ENCODE assay signal across 22 mouse cellular contexts in genomic region chr17:86418334-86418733, GRCm38 (mm10).
DNase-seq lines count a peak whose midpoint lies in the region; ATAC-seq and TF ChIP-seq lines count a peak whose summit lies in the region.
"Had no signal": no experiment of that assay in that cellular context is flagged by ENCODE, and none has a peak within 500 bp of the region (broad histone marks: within the 10 kb centered on the region; RNA-seq: fewer than 3 reads in every experiment).

No protein-coding gene starts in this region.

- no peak overlapping the region for H3K4me3 ChIP-seq in forebrain, embryonic 14.5 days (ENCODE audit: low read depth, low read length)
- no peak overlapping the region for H3K4me3 ChIP-seq in forebrain, embryonic 12.5 days (replicated peaks)
- peak overlapping the region; percentile 19 for H3K4me3 ChIP-seq in megakaryocyte, embryonic 14.5 days (replicated peaks)
- no peak overlapping the region for H3K4me3 ChIP-seq in cerebellum, adult 2 months (replicated peaks; ENCODE audit: insufficient read depth, low read depth, low read length)
- H3K4me3 ChIP-seq: erythroblast, embryonic 14.5 days; midbrain, embryonic 15.5 days; neural tube, embryonic 13.5 days had no signal

- no peaks in the 10 kb centered on the region for H3K9me3 ChIP-seq in forebrain, embryonic 14.5 days (replicated peaks; ENCODE audit: control insufficient read depth, low read length)
- H3K9me3 ChIP-seq in forebrain, embryonic 12.5 days, result no peaks in the 10 kb centered on the region
- H3K9me3 ChIP-seq in megakaryocyte, embryonic 14.5 days, result peaks cover 43% of the 10 kb centered on the region
- H3K9me3 ChIP-seq: midbrain, embryonic 15.5 days; neural tube, embryonic 13.5 days had no signal

- no peak overlapping the region for H3K4me2 ChIP-seq in forebrain, embryonic 14.5 days (ENCODE audit: low read length)
- H3K4me2 ChIP-seq in forebrain, embryonic 12.5 days, result no peak overlapping the region
- H3K4me2 ChIP-seq: heart, embryonic 11.5 days; midbrain, embryonic 15.5 days; neural tube, embryonic 13.5 days had no signal

- no peaks in the 10 kb centered on the region for H3K27me3 ChIP-seq in forebrain, embryonic 14.5 days (replicated peaks; ENCODE audit: control insufficient read depth, insufficient read depth, low read length)
- H3K27me3 ChIP-seq in forebrain, embryonic 12.5 days, result no peaks in the 10 kb centered on the region
- no peaks in the 10 kb centered on the region for H3K27me3 ChIP-seq in megakaryocyte, embryonic 14.5 days (replicated peaks)
- H3K27me3 ChIP-seq in cerebellum, adult 2 months (ENCODE audit: control insufficient read depth, insufficient read depth, low read length), result no peaks in the 10 kb centered on the region
- H3K27me3 ChIP-seq: midbrain, embryonic 15.5 days; neural tube, embryonic 13.5 days had no signal

- no peak overlapping the region for H3K27ac ChIP-seq in forebrain, embryonic 14.5 days (ENCODE audit: low read depth, low read length)
- H3K27ac ChIP-seq in forebrain, embryonic 12.5 days, result no peak overlapping the region
- H3K27ac ChIP-seq in cerebellum, adult 2 months (ENCODE audit: insufficient read depth, low read length), result no peak overlapping the region
- H3K27ac ChIP-seq: midbrain, embryonic 15.5 days; neural tube, embryonic 13.5 days had no signal

- DNase-seq in forebrain, embryonic 14.5 days (ENCODE audit: low spot score), result peak; percentile 27
- peak; percentile 56 to 61 for DNase-seq in cerebellum, adult 2 months
- DNase-seq in left cerebral cortex, postnatal 25 days (ENCODE audit: low spot score in 2 of 2), result peak; percentile 45 to 67
- no peak for DNase-seq in ovary, postnatal 36 days (ENCODE audit: low spot score)
- no peak for DNase-seq in thymus, postnatal 14 days
- DNase-seq: adrenal gland, adult 8-10 months; gastrocnemius, postnatal 14 days; heart, postnatal 36 days; kidney, postnatal 14 days; layer of hippocampus, postnatal 36 days; liver, postnatal 0 days; lung, postnatal 36 days; retina, postnatal 1 day; thymus, postnatal 25 days had no signal

- no peak overlapping the region for H3K9ac ChIP-seq in forebrain, embryonic 14.5 days (ENCODE audit: low read length)
- no peak overlapping the region for H3K9ac ChIP-seq in forebrain, embryonic 12.5 days
- H3K9ac ChIP-seq: liver, postnatal 0 days; midbrain, embryonic 15.5 days; neural tube, embryonic 13.5 days had no signal

- WGBS in forebrain, embryonic 14.5 days, result 86% methylated on average over 17 of the region's 17 CpGs
- 90% methylated on average over 17 of the region's 17 CpGs for WGBS in forebrain, embryonic 12.5 days
- WGBS in cerebellum, adult 2 months, result 21% methylated on average over 17 of the region's 17 CpGs

- peaks cover 4% of the 10 kb centered on the region; the same call in 1 of the 2 replicates for H3K4me1 ChIP-seq in forebrain, embryonic 14.5 days (ENCODE audit: control insufficient read depth, insufficient read depth, low read length)
- peaks cover 12% of the 10 kb centered on the region for H3K4me1 ChIP-seq in forebrain, embryonic 12.5 days
- no peaks in the 10 kb centered on the region for H3K4me1 ChIP-seq in megakaryocyte, embryonic 14.5 days
- H3K4me1 ChIP-seq in cerebellum, adult 2 months (ENCODE audit: control insufficient read depth, insufficient read depth, low read length), result peaks cover 35% of the 10 kb centered on the region

- no peaks in the 10 kb centered on the region for H3K36me3 ChIP-seq in forebrain, embryonic 14.5 days (ENCODE audit: control insufficient read depth, insufficient read depth, low read length)
- no peaks in the 10 kb centered on the region for H3K36me3 ChIP-seq in forebrain, embryonic 12.5 days (replicated peaks)
- H3K36me3 ChIP-seq in megakaryocyte, embryonic 14.5 days (replicated peaks; ENCODE audit: low read length), result peaks cover 26% of the 10 kb centered on the region
- H3K36me3 ChIP-seq: midbrain, embryonic 15.5 days; neural tube, embryonic 13.5 days had no signal

- TF ChIP-seq CTCF in cerebellum, adult 2 months (IDR thresholded peaks at IDR 0.05; ENCODE audit: borderline replicate concordance, insufficient read depth, low read depth, low read length), result no peak

- ATAC-seq in forebrain, embryonic 14.5 days, result 0 out of 2 replicates have a peak, but pooled peaks have one; percentile 20
- ATAC-seq in forebrain, embryonic 12.5 days (ENCODE audit: low FRiP score), result no peak
- ATAC-seq in megakaryocyte, adult 5-6 weeks (ENCODE audit: poor library complexity, severe bottlenecking), result no peak
- ATAC-seq: intestine, postnatal 0 days; liver, postnatal 0 days; midbrain, embryonic 15.5 days had no signal

- TF ChIP-seq POLR2A in cerebellum, adult 2 months (IDR thresholded peaks at IDR 0.05; ENCODE audit: borderline replicate concordance, insufficient read depth, low read length), result no peak

- intact Hi-C loops in left cerebral cortex, postnatal 25 days (cut with DNase I), result loop anchor here (5.0 kb wide), 1 partner anchor 96 kb away; no protein-coding TSS in a partner anchor

Comparison
In these comparisons a context has a peak if more than half of its experiments do, and no peak if none do; other contexts are left out.
1. DNase-seq: peak in forebrain, embryonic 14.5 days (single experiment), cerebellum, adult 2 months (2 of 2) and left cerebral cortex, postnatal 25 days (2 of 2); none in ovary, postnatal 36 days (single experiment) and thymus, postnatal 14 days (single experiment).